Mouse (Mus musculus) hematopoietic stem cell, adult 5-6 weeks (primary cell): ENCODE results near the gene Tesk2. TPM values are rescaled to one million over a fixed set of nuclear protein-coding genes. Genes with fewer than 3 reads are reported as not detected.

ENCODE experiments used
- ATAC-seq, 2 experiments: fragments of 125-278 bp in 1 of 2; replicated peaks in 1 of 2; 2 replicates each; pipeline ENCODE4 v1.8.0; 2016 to 2017; ENCODE audit warnings: inconsistent platforms in 2 of 2, mild to moderate bottlenecking in 2 of 2, moderate number of reproducible peaks in 2 of 2, low read depth in 1 of 2, moderate TSS enrichment in 1 of 2; ENCODE audit not compliant: low FRiP score in 2 of 2, poor library complexity in 2 of 2, severe bottlenecking in 2 of 2, insufficient read depth in 1 of 2, low TSS enrichment in 1 of 2
- total RNA-seq: library from RNA; stranded (forward); fragments of 172-1452, 232-1000 nt; gene quantifications from 2 replicates; pipeline ENCODE4 v1.2.3, GENCODE M21; 2017

Gene Tesk2
- total RNA-seq, 1 experiment from 2014 or later = 6.1 TPM

GRCm38 (mm10) chr4:116769060-116769459 lies 48.3 kb downstream of the Tesk2 start:
- ATAC-seq = no peak

DNA sequence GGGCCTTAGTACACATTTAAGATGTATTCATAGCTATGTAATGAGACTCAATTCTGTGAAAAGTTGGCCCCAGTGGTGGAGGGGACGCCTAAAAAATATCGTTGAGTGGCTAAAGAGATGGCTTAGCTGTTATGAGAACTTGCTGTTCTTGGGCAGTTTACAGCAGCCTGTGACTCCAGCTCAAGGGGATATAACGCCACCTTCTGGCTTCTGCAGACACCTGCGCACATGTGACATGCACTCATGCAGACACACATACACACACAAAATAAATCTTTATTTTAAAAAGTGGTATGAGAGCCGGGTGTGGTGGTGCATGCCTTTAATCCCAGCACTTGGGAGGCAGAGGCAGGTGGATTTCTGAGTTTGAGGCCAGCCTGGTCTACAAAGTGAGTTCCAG lies 55.6 kb downstream of the Tesk2 start:
- no peak for ATAC-seq

DNA sequence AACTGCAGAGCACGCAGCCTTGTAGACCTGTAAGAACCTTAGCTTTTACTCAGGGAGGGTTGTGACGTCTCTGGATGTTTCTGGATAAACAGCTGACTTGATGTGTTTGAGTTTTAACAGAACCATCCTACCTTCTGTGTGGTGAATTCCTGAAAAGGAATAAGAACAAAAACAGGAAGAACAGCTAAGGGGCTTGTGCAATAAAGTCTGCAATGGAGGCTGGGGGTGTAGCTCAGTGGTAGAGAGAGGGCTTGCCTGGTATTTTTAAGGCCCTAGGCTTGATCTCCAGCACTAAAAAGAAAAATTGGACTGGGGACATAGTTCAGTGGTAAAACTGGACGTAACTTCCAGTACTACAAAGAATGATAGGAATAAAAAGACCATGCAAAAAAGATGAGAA lies 56.3 kb downstream of the Tesk2 start:
- ATAC-seq = no peak

- ATAC-seq = no peak
Observed at GRCm38 (mm10) chr4:116780541-116780940, 59.8 kb downstream of the Tesk2 start.

- ATAC-seq = no peak
Observed at GRCm38 (mm10) chr4:116781366-116781765, 60.6 kb downstream of the Tesk2 start.

GRCm38 (mm10) chr4:116782171-116782570 lies 61.4 kb downstream of the Tesk2 start:
- no peak for ATAC-seq

DNA sequence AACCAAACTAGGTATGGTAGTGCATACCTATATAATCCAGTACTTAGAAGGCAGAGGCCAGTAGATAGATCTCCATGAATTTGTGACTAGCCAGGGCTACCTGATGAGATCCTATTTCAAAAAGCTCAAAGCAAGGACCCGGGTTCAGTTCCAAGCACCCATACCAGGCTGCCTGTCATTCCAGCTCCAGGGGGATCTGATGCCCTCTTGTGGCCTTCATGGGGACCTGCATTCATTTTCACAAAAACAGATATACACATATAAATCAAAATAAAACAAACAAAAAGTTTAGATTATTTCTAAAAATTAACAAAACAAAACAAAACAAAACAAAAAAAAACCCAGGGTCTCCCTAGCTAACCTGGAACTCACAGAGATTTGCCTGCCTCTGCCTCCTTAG lies 65.8 kb downstream of the Tesk2 start:
- ATAC-seq = no peak

DNA sequence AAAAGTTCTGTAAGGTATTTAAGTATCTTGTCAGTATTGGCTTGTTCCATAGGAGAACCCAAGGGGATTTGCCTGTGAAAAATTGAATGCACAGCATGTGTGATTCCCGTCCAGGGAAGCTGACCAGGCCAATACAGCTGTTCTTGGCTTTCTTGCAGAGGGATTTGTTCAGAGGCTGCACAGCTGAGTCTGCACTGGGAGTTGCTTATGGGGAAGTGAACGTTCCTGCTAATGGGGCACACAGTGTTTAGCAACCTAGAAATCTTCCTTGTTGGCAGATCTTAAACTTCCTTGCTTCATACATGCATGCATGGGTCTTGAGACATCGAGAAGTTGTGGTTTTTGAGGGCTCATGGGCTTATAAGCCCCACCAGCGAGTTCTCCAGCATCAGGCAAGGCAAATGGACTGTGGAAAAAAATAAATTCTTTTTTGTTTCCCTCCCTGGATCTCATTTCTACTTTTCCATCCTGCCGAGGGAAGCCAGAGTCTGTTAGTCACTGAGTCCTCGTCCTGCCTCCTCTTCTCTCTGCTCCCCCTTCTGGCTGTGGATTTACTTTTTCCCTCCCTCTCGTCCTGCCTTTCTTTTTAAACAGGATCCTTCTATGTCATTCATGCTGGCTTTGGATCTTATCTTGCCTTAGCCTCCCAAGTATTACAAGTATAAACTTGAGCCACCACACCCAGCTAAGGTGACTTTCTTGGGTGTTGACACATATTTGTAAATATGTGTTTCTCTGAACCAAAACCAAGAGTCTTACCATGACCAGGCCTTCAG lies 67.4 kb downstream of the Tesk2 start:
- peak; percentile 67 to 80 for ATAC-seq

- ATAC-seq = peak; percentile 78 to 83
Observed at GRCm38 (mm10) chr4:116788956-116789355, 68.2 kb downstream of the Tesk2 start.

- ATAC-seq = no peak
Observed at GRCm38 (mm10) chr4:116792453-116792852, 71.7 kb downstream of the Tesk2 start.

- no peak for ATAC-seq
Observed at GRCm38 (mm10) chr4:116794273-116794672, 73.5 kb downstream of the Tesk2 start.

DNA sequence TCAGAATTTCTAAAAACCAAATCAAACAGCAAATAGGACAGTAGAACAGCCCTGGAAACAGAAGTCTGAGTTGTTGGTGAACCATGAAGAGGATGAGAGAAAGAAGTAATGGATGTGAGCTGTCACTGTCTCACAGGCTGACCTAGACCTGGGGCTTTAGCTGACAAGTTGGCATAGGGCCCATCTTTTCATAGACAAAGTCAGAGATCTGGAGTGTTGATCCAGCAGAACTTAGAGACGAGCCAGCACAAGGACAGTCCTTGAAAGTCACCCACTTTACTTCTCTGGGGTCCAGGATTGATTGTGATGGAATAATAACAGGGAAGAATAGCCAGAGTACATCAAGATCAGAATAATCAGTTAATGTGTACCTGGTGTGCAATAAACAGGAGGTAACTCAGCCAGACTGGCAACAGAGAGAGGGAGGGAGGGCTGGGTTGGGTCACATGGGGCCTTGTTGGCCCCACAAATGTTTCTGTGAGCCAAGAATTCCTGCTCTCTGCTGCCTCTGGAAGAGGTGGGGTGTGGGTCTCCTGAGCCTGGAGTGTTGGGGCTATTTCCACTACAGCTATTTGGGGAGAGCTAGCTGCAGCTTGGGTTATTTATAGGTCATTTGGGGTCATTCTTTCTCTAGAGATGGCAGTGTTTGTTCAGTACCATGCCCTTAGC lies 75.8 kb downstream of the Tesk2 start:
- ATAC-seq = no peak

DNA sequence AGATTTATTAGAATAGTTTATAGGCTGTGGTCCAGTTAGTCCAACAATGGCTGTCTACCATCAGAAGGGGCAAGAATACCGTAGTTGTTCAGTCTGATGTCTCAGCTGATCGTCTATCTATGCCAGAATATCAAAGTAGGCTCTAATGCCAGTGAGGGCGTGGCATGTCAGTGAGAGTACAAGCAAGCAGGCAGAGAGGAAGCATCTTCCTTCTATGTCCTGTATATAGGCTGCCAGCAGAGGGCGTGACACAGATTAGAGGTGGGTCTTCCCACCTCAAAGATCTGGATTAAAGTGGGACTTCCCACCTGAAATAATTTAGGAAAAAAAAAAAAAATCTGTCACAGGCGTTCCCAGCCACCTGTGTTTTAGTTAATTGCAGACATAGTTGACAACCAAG lies 79.2 kb downstream of the Tesk2 start:
- ATAC-seq = peak; percentile 59 to 60; a peak in 3 of 4 replicates

DNA sequence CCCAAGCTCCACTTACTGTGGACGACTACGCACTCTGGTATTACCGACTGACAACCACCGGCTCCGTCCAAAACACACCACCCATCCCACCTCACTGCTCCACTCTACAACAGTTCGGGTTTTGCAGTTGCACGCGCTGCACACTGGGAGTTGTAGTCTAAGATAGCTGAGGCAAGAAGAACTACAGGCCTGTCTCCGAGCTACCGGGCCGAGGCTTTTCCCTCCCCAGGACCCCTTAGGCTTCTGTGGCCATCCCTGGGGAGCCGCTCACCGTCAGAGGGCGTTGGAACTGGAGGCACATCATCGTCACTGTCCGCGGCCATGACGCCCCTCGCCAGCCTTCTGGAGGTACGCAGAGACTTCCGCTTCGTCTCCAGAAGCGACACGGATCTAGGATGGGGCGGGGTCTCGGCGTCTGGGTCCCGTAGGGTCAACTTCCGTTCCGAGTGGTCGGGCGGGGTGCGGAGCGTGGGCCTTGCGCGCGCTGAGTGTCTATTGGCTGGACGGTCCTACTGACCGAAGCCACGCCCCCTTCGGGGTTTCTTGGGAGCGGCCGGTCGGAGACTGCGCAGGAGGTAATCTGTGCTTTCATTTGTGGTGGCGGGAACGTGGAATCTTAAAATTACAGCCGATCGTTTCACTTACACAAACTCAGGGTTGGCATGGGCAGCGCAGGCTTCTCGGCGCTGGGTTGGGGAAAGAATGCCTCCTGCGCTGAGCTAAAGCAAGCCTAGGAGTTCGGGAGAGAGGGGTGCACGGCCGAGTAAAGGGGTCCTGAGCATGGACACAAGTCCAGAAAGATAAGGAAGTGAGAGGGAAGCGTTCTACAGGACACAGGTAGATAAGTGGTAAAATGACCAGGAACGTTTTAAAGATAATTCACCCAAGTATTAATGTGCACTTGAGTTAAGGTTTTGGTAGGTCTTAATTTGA lies 86.7 kb downstream of the Tesk2 start, which contains the start of the genes Toe1 and Mutyh:
Toe1 (minus strand) TSS at position 444 of the 933 bp plus-strand sequence.
Mutyh (plus strand) TSS at position 527 of the 933 bp plus-strand sequence.
- ATAC-seq = peak; percentile 98 to 100

GRCm38 (mm10) chr4:116811012-116811411 lies 90.3 kb downstream of the Tesk2 start:
- no peak for ATAC-seq

- ATAC-seq = no peak
Observed at GRCm38 (mm10) chr4:116815276-116815675, 94.5 kb downstream of the Tesk2 start.

- no peak for ATAC-seq
Observed at GRCm38 (mm10) chr4:116817486-116817885, 96.7 kb downstream of the Tesk2 start.
